11 mouse cellular contexts compared by ENCODE assay signal in genomic region chr13:53235953-53236352, GRCm38 (mm10). TPM values are rescaled to one million over a fixed set of nuclear protein-coding genes. Genes with fewer than 3 reads are reported as not detected.
DNase-seq lines count a peak whose midpoint lies in the region; ATAC-seq lines count a peak whose summit lies in the region.
"Had no signal": no experiment of that assay in that cellular context is flagged by ENCODE, and none has a peak within 500 bp of the region (broad histone marks: within the 10 kb centered on the region; RNA-seq: fewer than 3 reads in every experiment).

No protein-coding gene starts in this region.

- H3K4me3 ChIP-seq in lung, embryonic 15.5 days = no peak overlapping the region
- H3K4me3 ChIP-seq in embryonic facial prominence, embryonic 10.5 days = no peak overlapping the region
- no peak overlapping the region for H3K4me3 ChIP-seq in intestine, embryonic 15.5 days (replicated peaks)

- peak overlapping the region; percentile 20; the same call in 1 of the 2 replicates for H3K27ac ChIP-seq in lung, embryonic 15.5 days
- peak overlapping the region; percentile 70 for H3K27ac ChIP-seq in embryonic facial prominence, embryonic 10.5 days (replicated peaks)
- H3K27ac ChIP-seq in intestine, embryonic 15.5 days = peak overlapping the region; percentile 58; the same call in 1 of the 2 replicates

- H3K27me3 ChIP-seq in lung, embryonic 15.5 days = no peaks in the 10 kb centered on the region
- peaks cover 23% of the 10 kb centered on the region for H3K27me3 ChIP-seq in embryonic facial prominence, embryonic 10.5 days (replicated peaks; ENCODE audit: low read depth, poor library complexity, severe bottlenecking)
- H3K27me3 ChIP-seq in intestine, embryonic 15.5 days (replicated peaks) = no peaks in the 10 kb centered on the region

- H3K36me3 ChIP-seq in lung, embryonic 15.5 days = no peaks in the 10 kb centered on the region
- H3K36me3 ChIP-seq in embryonic facial prominence, embryonic 10.5 days (replicated peaks) = peaks cover 6% of the 10 kb centered on the region
- H3K36me3 ChIP-seq in intestine, embryonic 15.5 days = no peaks in the 10 kb centered on the region; the same call in 1 of the 2 replicates

- peaks cover 69% of the 10 kb centered on the region for H3K4me1 ChIP-seq in lung, embryonic 15.5 days
- peaks cover 88% of the 10 kb centered on the region for H3K4me1 ChIP-seq in embryonic facial prominence, embryonic 10.5 days
- peaks cover 69% of the 10 kb centered on the region for H3K4me1 ChIP-seq in intestine, embryonic 15.5 days (replicated peaks)

- no peak overlapping the region for H3K9ac ChIP-seq in lung, embryonic 15.5 days
- H3K9ac ChIP-seq in intestine, embryonic 15.5 days = no peak overlapping the region

- DNase-seq in embryo, embryonic 9.5 days (ENCODE audit: extremely low spot score) = peak; percentile 24
- no peak for DNase-seq in embryo, embryonic 11 days
- DNase-seq in lung, postnatal 10 days = no peak
- DNase-seq in embryonic facial prominence, embryonic 10.5 days (ENCODE audit: low spot score) = no peak
- no peak for DNase-seq in kidney, adult 9 months
- no peak for DNase-seq in natural killer cell, adult 2 months (ENCODE audit: low spot score in 2 of 2)
- DNase-seq: kidney, adult 18-20 months; lung, adult 2 months; thymus, postnatal 4 days had no signal

- WGBS in lung, embryonic 15.5 days = 31% methylated on average over 7 of the region's 7 CpGs
- 22% methylated on average over 7 of the region's 7 CpGs for WGBS in embryonic facial prominence, embryonic 10.5 days
- WGBS in intestine, embryonic 15.5 days = 29% methylated on average over 7 of the region's 7 CpGs

- no peak overlapping the region for H3K4me2 ChIP-seq in lung, embryonic 15.5 days
- H3K4me2 ChIP-seq in intestine, embryonic 15.5 days (replicated peaks) = peak overlapping the region; percentile 35; the same call in 1 of the 2 replicates

- no peaks in the 10 kb centered on the region for H3K9me3 ChIP-seq in lung, embryonic 15.5 days
- peaks cover 2% of the 10 kb centered on the region; the same call in 1 of the 2 replicates for H3K9me3 ChIP-seq in embryonic facial prominence, embryonic 10.5 days
- no peaks in the 10 kb centered on the region for H3K9me3 ChIP-seq in intestine, embryonic 15.5 days

- ATAC-seq in lung, embryonic 15.5 days (ENCODE audit: borderline replicate concordance, extremely low read depth, low FRiP score, low TSS enrichment) = no peak
- ATAC-seq in intestine, embryonic 15.5 days = no peak

RNA-seq across cellular contexts. Expression of gene Ror2, which starts 50.0 kb away (rescaled TPM):
- 17.1 and 17.6 TPM in 2 replicates for polyA plus RNA-seq in lung, embryonic 15.5 days (2015; fragmentation: Nextera tagmentation; extraction: Ambion mirVana)
- 20.7 and 23.6 TPM in 2 replicates for polyA plus RNA-seq in embryonic facial prominence, embryonic 10.5 days (2016; fragmentation: Nextera tagmentation; extraction: Ambion mirVana)
- polyA plus RNA-seq in intestine, embryonic 15.5 days (2015; fragmentation: Nextera tagmentation; extraction: Ambion mirVana) = 18.8 and 19.3 TPM in 2 replicates

Comparison
In these comparisons a context has a peak if more than half of its experiments do, and no peak if none do; other contexts are left out.
1. H3K27ac ChIP-seq: peak in every context shown above with its lines; median percentile 70 in embryonic facial prominence, embryonic 10.5 days; 58 in intestine, embryonic 15.5 days; 20 in lung, embryonic 15.5 days.